Mouse (Mus musculus) spleen, adult 2 months (tissue): ENCODE measurements at regions not wholly inside any gene's neighbourhood (a gene's known extent, or its start where the extent isn't known, plus 50 kb on each side); places are given as distances from the start of the nearest gene placed in this dataset.

ENCODE experiments used
- DNase-seq, 2 experiments: peaks; one replicate each; pipeline versions ENCODE4 v3.0.0 to v3.0.0-alpha.2; 2012 to 2021; ENCODE audit warnings: low spot score in 2 of 2, low read depth in 1 of 2
- H3K27ac ChIP-seq: fragments of 200-500 bp; 2 replicates; pipeline ENCODE4 v1.5.1; 2012; ENCODE audit warnings: low read length, inconsistent platforms; ENCODE audit not compliant: insufficient read depth
- H3K27me3 ChIP-seq: fragments of 200-500 bp; 2 replicates; pipeline ENCODE4 v1.6.1; 2012; ENCODE audit warnings: mild to moderate bottlenecking, moderate library complexity, low read length, inconsistent platforms; ENCODE audit not compliant: control insufficient read depth, insufficient read depth
- H3K36me3 ChIP-seq: fragments of 200-500 bp; 2 replicates; pipeline ENCODE4 v1.6.1; 2012; ENCODE audit warnings: mild to moderate bottlenecking, low read length, inconsistent platforms; ENCODE audit not compliant: control insufficient read depth, insufficient read depth
- H3K4me1 ChIP-seq: fragments of 200-500 bp; 2 replicates; pipeline ENCODE4 v1.6.1; 2011; ENCODE audit warnings: inconsistent platforms; ENCODE audit not compliant: control insufficient read depth, insufficient read depth, insufficient read length
- H3K4me3 ChIP-seq: fragments of 200-500 bp; 2 replicates; pipeline ENCODE4 v1.5.1; 2011; ENCODE audit warnings: mild to moderate bottlenecking, inconsistent platforms; ENCODE audit not compliant: insufficient read depth, insufficient read length; ENCODE audit errors: extremely low read depth
- CTCF ChIP-seq: fragments of 200-500 bp; IDR thresholded peaks from 2 replicates; pipeline ENCODE4 v1.5.1; 2011; ENCODE audit warnings: mild to moderate bottlenecking, inconsistent platforms; ENCODE audit not compliant: insufficient read depth, insufficient read length, insufficient replicate concordance; ENCODE audit errors: extremely low read depth
- POLR2A ChIP-seq: fragments of 200-500 bp; IDR thresholded peaks from 2 replicates; pipeline ENCODE4 v1.6.1; 2011; ENCODE audit warnings: low read depth, low read length, inconsistent platforms
- WGBS: fragments of 180-500 bp; shearing (Covaris S2); methylation state at CpG from one replicate; pipeline ENCODE4 v1.1.7; 2018; 5-methylcytosine and 5-hydroxymethylcytosine counted together

GRCm38 (mm10) chr2:57856524-57857107 is 141.1 kb upstream of the Galnt5 start:
- WGBS = 92% methylated on average over 14 of the region's 14 CpGs
- Histone ChIP-seq H3K27me3 (no peaks in the 10 kb centered on the region), H3K36me3 (no peaks in the 10 kb centered on the region), H3K4me3 (no peak overlapping the region), H3K4me1 (no peaks in the 10 kb centered on the region), H3K27ac (no peak overlapping the region)
- TF ChIP-seq CTCF (no peak), POLR2A (no peak)
- DNase-seq = no peak

GRCm38 (mm10) chr2:57865289-57865688 is 132.4 kb upstream of the Galnt5 start:
- TF ChIP-seq CTCF = no peak
- no peak for TF ChIP-seq POLR2A
- Histone ChIP-seq H3K27me3 (no peaks in the 10 kb centered on the region), H3K36me3 (no peaks in the 10 kb centered on the region), H3K4me3 (no peak overlapping the region; the same call in 1 of the 2 replicates), H3K27ac (no peak overlapping the region), H3K4me1 (no peaks in the 10 kb centered on the region)
- no peak for DNase-seq
- 28% methylated on average over 1 of the region's 1 CpGs for WGBS

GRCm38 (mm10) chr2:57868046-57868445 is 129.6 kb upstream of the Galnt5 start:
- no peak for DNase-seq
- Histone ChIP-seq H3K27ac (no peak overlapping the region), H3K4me1 (no peaks in the 10 kb centered on the region), H3K36me3 (no peaks in the 10 kb centered on the region), H3K4me3 (no peak overlapping the region), H3K27me3 (no peaks in the 10 kb centered on the region)
- WGBS = 73% methylated on average over 2 of the region's 2 CpGs
- TF ChIP-seq CTCF (no peak), POLR2A (no peak)

- TF ChIP-seq CTCF = no peak
- TF ChIP-seq POLR2A = no peak
- Histone ChIP-seq H3K4me1 (no peaks in the 10 kb centered on the region), H3K36me3 (no peaks in the 10 kb centered on the region), H3K4me3 (no peak overlapping the region), H3K27ac (no peak overlapping the region), H3K27me3 (no peaks in the 10 kb centered on the region)
- DNase-seq = no peak
- 93% methylated on average over 7 of the region's 7 CpGs for WGBS
Measured at GRCm38 (mm10) chr2:57900168-57900567, 97.5 kb upstream of the Galnt5 start.

- TF ChIP-seq CTCF (no peak), POLR2A (no peak)
- no peaks in the 10 kb centered on the region for H3K4me1 ChIP-seq
- H3K36me3 ChIP-seq = no peaks in the 10 kb centered on the region
- WGBS = 88% methylated on average over 9 of the region's 9 CpGs
- DNase-seq = no peak
- no peak overlapping the region for H3K27ac ChIP-seq
- no peaks in the 10 kb centered on the region for H3K27me3 ChIP-seq
- H3K4me3 ChIP-seq = no peak overlapping the region
Measured at GRCm38 (mm10) chr2:57900580-57901247, 97.0 kb upstream of the Galnt5 start.

GRCm38 (mm10) chr2:57905184-57905583 is 92.5 kb upstream of the Galnt5 start:
- no peak for DNase-seq
- no peaks in the 10 kb centered on the region for H3K36me3 ChIP-seq
- no peak for TF ChIP-seq CTCF
- TF ChIP-seq POLR2A = no peak
- 73% methylated on average over 2 of the region's 2 CpGs for WGBS
- no peaks in the 10 kb centered on the region for H3K27me3 ChIP-seq
- no peak overlapping the region for H3K27ac ChIP-seq
- H3K4me3 ChIP-seq = no peak overlapping the region
- no peaks in the 10 kb centered on the region for H3K4me1 ChIP-seq

GRCm38 (mm10) chr2:57906939-57907338 is 90.7 kb upstream of the Galnt5 start:
- 88% methylated on average over 5 of the region's 5 CpGs for WGBS
- TF ChIP-seq POLR2A = no peak
- no peak for TF ChIP-seq CTCF
- no peak overlapping the region for H3K4me3 ChIP-seq
- H3K4me1 ChIP-seq = no peaks in the 10 kb centered on the region
- H3K36me3 ChIP-seq = no peaks in the 10 kb centered on the region
- H3K27me3 ChIP-seq = no peaks in the 10 kb centered on the region
- no peak overlapping the region for H3K27ac ChIP-seq
- no peak for DNase-seq
